Mouse (Mus musculus): ENCODE results near the gene Olfr1034.
A peak's percentile ranks its signal among the peaks of the same experiment; 100 is the strongest.
"Not testable (repeated sequence)": the region's sequence is repeated elsewhere in the genome, so short reads cannot be mapped to it uniquely, and the experiment has no call there.

The Olfr1034 gene

DNA sequence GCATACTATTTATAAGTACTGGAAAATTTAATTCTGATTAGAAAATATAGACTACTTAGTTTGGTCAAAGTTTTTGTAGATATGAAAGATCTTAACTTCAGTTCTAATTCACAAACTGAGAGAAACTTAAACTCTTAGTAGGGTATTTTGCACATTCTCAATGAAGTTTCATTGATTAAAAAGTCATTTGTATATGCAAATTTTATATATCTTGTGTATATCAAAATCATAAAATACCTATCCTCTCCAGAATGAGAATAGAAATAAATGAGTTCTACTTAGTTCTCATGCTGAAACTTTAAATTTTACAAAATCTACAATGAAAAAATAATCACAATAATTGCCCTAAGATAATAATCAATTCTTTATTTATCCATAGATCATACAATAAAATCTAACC lies at the start of gene Olfr1034:
Gene Olfr1034 (plus strand): TSS at position 301 of the 400 bp plus-strand sequence.
- DNase-seq, result no peak

DNA sequence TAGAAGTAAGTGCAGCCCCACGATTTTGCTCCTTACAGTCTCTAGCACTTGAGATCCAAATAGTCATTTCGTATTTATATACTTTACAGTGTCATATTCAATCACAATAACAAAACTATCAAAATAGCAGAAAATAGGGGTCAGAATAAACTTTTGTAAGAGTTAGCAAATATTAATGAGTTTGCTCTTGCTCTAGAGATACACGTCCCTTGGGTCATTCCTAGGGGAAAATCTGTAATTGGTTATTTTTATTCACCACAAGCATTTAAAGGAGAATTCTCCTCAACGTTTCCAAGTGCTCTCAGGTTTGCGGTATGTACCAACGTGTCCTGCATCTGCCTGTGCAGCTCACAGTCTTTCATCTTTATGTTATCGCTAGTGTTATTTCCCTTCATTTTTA lies 40.4 kb upstream of the Olfr1034 start, which contains the start of gene Olfr1032:
Gene Olfr1032 (plus strand): TSS at position 301 of the 400 bp plus-strand sequence.
- DNase-seq, result no peak

DNA sequence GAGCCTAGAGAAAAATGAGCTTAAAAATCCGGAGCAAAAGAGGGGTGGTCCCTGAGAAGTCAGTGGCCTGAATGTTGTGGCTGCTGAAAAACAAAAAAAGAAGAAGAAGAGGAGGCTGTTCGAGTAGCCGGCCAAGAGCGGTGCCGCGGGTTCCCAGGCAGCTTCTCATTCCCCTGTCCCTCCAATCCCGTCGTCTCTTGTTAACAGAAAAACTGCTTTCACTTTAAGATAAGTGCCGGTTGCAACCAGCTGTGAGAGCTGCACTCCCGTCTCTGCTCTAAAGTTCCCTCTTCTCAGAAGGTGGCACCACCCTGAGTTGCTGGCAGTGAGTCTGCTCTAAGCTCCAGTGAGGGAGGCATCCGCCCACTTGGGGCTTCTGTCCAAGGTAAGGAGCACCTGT lies 25.3 kb upstream of the Olfr1034 start, which contains the start of gene Olfr1033:
Gene Olfr1033 (plus strand): TSS at position 228 of the 400 bp plus-strand sequence.
- peak; percentile 2 for DNase-seq

DNA sequence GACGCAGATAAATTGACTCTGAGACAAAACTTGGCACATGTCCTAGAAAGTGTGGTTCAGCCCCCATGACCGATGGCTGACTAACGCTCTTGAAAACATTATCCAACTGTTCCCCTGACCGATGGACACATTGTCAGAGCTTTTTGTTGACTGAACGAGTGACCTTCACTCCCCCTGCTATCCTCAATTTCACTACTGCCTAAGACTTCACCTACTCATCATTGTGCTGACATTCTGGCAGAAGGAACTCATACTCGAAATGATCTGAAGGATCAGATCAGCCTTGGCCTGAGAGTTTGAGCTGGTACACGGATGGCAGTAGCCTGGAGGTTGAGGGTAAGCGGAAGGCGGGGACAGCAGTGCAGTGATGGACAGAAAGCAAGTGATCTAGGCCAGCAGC lies 24.1 kb upstream of the Olfr1034 start:
- not testable (repeated sequence) for DNase-seq

DNA sequence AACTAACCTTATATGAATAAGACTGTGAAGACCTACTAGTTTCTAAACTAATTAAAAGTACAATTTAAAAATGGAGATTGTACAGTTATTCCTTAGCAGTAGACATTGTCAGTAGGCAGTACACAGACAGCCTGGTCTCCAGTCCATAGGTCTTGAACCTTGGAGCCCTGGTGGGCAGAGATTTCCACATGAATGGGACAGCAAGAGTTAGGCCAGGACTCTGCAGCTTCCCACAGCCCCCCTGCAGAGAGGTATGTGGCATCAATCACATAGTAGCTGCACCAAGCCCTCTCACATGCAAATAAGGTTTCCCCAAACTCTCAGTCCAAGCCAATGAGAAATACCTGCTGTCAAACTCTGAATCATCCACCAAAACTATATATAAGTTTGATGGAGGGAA lies 5.1 kb downstream of the Olfr1034 start:
- DNase-seq, result not testable (repeated sequence)

DNA sequence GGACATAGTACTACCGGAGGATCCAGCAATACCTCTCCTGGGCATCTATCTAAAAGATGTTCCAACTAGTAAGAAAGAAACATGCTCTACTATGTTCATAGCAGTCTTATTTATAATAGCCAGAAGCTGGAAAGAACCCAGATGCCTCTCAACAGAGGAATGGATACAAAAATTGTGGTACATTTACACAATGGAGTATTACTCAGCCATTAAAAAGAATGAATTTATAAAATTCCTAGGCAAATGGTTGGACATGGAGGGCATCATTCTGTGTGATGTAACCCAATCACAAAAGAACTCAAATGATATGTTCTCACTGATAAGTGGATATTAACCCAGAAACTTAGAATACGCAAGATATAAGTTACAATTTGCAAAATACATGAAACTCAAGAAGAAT lies 18.1 kb downstream of the Olfr1034 start:
- DNase-seq, result not testable (repeated sequence)

DNA sequence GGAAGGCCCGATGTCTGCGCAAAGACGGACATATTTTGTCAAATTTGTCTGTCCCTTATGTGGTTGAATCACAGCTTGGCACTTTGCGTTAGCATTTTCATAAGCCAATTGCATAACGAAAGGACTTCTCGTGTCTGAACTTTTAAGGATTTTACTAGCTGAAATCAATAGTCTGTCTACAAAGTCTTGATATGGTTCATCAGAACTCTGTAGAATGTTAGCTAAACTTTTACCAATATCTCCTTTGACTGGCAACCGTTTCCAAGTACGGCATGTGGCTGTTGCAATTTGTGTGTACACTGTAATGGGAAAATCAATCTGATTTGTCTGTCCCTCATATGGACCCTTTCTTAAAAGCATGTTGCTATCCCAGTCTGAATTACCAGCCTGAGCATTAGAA lies 24.5 kb downstream of the Olfr1034 start:
- DNase-seq, result no peak

DNA sequence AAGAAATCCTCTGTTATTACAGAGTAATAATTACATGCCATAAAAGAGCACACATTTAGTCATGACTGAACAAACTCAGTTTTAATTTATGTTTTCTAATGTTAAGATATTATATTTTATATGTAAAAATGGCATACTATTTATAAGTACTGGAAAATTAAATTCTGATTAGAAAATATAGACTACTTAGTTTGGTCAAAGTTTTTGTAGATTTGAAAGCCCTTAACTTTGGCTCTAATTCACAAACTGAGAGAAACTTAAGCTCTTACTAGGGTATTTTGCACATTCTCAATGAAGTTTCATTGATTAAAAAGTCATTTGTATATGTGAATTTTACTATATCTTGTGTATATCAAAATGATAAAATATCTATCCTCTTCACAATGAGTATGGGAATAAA lies 28.0 kb downstream of the Olfr1034 start, which contains the start of gene Olfr1036:
Gene Olfr1036 (plus strand): TSS at position 301 of the 400 bp plus-strand sequence.
- DNase-seq, result not testable (repeated sequence)

DNA sequence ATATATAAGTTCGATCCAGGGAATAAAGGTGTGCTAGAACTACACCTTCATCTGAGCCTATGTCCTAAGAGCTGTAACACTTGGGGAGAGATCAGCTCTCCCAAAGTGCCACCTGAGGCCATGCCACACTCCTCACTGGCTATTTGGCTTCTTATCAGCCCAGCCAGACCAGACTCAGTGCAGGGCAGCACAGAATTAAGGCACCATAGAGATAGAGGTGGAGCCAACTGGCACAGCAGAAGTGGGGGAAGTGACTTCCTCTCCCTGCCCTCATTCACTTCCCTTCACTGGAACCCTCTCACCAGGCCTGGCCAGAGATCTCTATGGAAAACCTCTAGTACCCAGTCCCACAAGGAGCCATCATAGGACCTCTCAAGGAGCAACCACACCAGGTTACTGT lies 34.8 kb downstream of the Olfr1034 start:
- not testable (repeated sequence) for DNase-seq

DNA sequence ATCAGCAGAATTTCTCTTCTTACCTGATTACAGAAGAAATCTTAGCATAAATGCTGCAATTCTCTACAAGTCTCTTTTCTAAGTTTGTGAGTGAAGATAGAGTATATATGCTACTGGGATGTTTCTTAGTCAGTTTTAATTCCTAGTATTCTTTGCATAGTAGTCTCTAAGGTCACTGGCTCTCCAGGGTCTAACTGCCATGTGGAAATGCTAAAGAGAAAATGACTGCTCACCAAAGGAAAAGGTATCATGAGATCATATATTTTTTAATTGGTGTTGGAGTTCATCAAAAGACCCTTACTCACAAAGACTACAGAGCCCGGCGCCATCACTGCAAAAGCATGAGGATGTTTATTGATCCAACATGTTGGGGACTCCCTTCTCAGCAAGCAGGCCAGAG lies 41.6 kb downstream of the Olfr1034 start, which contains the start of gene Olfr1037:
Gene Olfr1037 (minus strand): TSS at position 101 of the 400 bp plus-strand sequence.
- DNase-seq, result no peak
